Mouse (Mus musculus) activated CD4-positive, CD25-positive, alpha-beta regulatory T cell, adult 4 months (primary cell): ENCODE results near the gene Fam81a. TPM values are rescaled to one million over a fixed set of nuclear protein-coding genes. Genes with fewer than 3 reads are reported as not detected.

Source experiments
- ATAC-seq: one replicate; pipeline ENCODE4 v1.8.0; 2017
- polyA plus RNA-seq, 2 experiments: library from polyadenylated mRNA; unstranded; fragments of 100-300 nt; shearing (Covaris generic); gene quantifications; one replicate each; pipeline ENCODE4 v1.2.1; 2017

The Fam81a gene
- polyA plus RNA-seq, 2 experiments from 2014 or later: 0.52 to 1.5 TPM

- no peak for ATAC-seq
Measured at GRCm38 (mm10) chr9:70108151-70108550, 34.2 kb downstream of the Fam81a start.

- no peak for ATAC-seq
Measured at GRCm38 (mm10) chr9:70105573-70105972, 36.8 kb downstream of the Fam81a start.

GRCm38 (mm10) chr9:70103106-70103505 is 39.3 kb downstream of the Fam81a start:
- no peak for ATAC-seq

- ATAC-seq: no peak
Measured at GRCm38 (mm10) chr9:70097542-70097941, 44.8 kb downstream of the Fam81a start.

- ATAC-seq: no peak
Measured at GRCm38 (mm10) chr9:70095016-70095415, 47.3 kb downstream of the Fam81a start.

GRCm38 (mm10) chr9:70090541-70090940 is 51.8 kb downstream of the Fam81a start:
- ATAC-seq: no peak

- ATAC-seq: no peak
Measured at GRCm38 (mm10) chr9:70088786-70089096, 53.6 kb downstream of the Fam81a start.

- no peak for ATAC-seq
Measured at GRCm38 (mm10) chr9:70088041-70088785, 54.1 kb downstream of the Fam81a start.

- ATAC-seq: no peak
Measured at GRCm38 (mm10) chr9:70087379-70087778, 55.0 kb downstream of the Fam81a start.

GRCm38 (mm10) chr9:70086091-70086490 is 56.3 kb downstream of the Fam81a start:
- no peak for ATAC-seq

GRCm38 (mm10) chr9:70084107-70084506 is 58.3 kb downstream of the Fam81a start:
- ATAC-seq: no peak

GRCm38 (mm10) chr9:70082357-70083204 is 59.8 kb downstream of the Fam81a start:
- no peak for ATAC-seq

- ATAC-seq: no peak
Measured at GRCm38 (mm10) chr9:70081767-70082166, 60.6 kb downstream of the Fam81a start.

GRCm38 (mm10) chr9:70080976-70081375 is 61.4 kb downstream of the Fam81a start:
- ATAC-seq: no peak

- peak; percentile 69 for ATAC-seq
Measured at GRCm38 (mm10) chr9:70080027-70080800, 62.1 kb downstream of the Fam81a start.

- ATAC-seq: no peak
Measured at GRCm38 (mm10) chr9:70078034-70078433, 64.3 kb downstream of the Fam81a start.

GRCm38 (mm10) chr9:70077170-70077569 is 65.2 kb downstream of the Fam81a start:
- no peak for ATAC-seq

GRCm38 (mm10) chr9:70072387-70072786 is 70.0 kb downstream of the Fam81a start:
- no peak for ATAC-seq

- ATAC-seq: no peak
Measured at GRCm38 (mm10) chr9:70069961-70070435, 72.4 kb downstream of the Fam81a start.

- ATAC-seq: no peak
Measured at GRCm38 (mm10) chr9:70067497-70067896, 74.9 kb downstream of the Fam81a start.

- ATAC-seq: no peak
Measured at GRCm38 (mm10) chr9:70062012-70062411, 80.3 kb downstream of the Fam81a start.

- no peak for ATAC-seq
Measured at GRCm38 (mm10) chr9:70053411-70053810, 88.9 kb downstream of the Fam81a start.

GRCm38 (mm10) chr9:70052730-70053129 is 89.6 kb downstream of the Fam81a start:
- ATAC-seq: no peak
